Mouse (Mus musculus) T-helper 17 cell (primary cell): ENCODE results near the gene Dynlt1c.
"Not testable (repeated sequence)": the region's sequence is repeated elsewhere in the genome, so short reads cannot be mapped to it uniquely, and the experiment has no call there.

Source experiments
- in situ Hi-C, 2 experiments: fragments of 300-600 bp; cut with MboI, MseI; formaldehyde crosslinking; loops; 1 replicate in 1 of 2; 2 replicates in 1 of 2; pipeline ENCODE4 v1.15.1; 2025; ENCODE audit warnings: high pct_unique_total_duplicates in 2 of 2

Dynlt1c gene

DNA sequence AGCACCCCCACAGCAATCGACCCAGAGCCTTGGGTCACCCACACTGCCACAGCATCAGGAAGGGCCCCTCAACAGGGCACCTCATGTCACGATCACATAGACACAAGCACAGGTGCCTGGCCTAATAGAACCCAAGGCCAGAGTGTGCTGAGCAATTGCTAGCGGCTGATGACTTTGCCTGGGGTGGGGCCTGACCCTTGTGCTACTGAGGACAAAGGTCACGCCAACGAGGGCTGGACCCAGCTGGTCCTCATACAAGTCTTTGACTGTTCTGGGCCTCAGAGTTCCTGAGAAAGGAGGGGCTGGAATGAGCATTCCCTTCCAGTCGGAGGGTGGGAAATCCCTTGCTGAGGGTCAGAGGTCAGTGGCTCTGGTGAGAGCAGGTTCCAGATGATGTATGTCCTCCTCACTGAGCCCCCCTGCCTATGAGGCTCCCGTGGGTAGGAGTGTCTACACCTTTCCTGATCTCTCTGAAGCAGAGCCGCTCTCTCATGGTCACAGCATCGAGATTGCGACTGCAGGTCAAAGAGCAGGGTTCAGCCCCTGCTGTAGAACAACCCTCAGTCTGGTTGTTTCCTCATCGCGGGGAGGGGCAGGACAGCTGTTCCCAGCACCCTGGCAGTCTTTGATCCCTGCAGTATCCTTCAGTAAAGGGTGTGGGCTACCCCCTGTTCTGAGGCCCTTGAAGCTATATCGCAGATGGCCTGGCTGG lies 16.4 kb downstream of the Dynlt1c start:
- in situ Hi-C loops, result loop anchor here (5.0 kb wide), 1 partner anchor 316 kb away; no protein-coding TSS in a partner anchor

DNA sequence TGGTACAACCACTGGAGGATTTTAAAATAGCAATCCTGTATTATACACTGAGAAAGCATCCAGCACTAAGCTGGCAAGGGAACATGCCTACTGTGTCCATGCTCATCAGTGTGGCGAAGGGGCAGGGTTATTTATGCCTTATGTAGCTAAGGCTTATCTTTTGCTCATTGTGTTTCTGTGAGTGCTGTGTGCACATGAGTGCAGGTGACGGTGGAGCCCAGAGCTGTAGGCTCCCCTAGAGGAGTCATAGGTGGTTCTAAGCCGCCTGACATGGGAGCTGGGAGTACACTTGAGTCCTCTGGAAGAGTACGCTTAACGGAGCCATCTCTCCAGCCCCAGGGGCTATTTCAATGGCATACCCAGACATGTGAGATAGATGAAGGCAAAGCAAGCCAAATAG lies 17.8 kb downstream of the Dynlt1c start:
- in situ Hi-C loops, result loop anchor here (5.0 kb wide), 1 partner anchor 317 kb away; no protein-coding TSS in a partner anchor

DNA sequence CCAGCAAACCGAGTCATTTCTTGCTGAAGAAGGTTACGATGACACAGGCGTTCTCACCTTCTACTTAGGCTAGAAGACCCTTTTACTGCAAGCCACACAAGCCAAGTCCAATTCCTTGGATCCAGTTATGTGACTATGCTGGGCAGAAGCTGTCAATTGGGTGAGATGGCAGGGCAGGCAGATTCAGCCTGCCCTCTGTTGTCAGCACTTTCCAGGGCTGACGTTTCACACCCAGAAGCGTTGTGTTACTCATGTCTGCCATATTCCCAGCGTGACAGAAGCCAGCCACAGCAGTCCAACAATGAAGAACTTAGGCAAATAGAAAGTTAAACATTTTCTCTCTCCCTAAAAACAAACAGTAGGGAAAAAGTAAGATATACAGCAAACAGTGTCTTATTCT lies 18.6 kb downstream of the Dynlt1c start:
- in situ Hi-C loops, result not testable (repeated sequence)

DNA sequence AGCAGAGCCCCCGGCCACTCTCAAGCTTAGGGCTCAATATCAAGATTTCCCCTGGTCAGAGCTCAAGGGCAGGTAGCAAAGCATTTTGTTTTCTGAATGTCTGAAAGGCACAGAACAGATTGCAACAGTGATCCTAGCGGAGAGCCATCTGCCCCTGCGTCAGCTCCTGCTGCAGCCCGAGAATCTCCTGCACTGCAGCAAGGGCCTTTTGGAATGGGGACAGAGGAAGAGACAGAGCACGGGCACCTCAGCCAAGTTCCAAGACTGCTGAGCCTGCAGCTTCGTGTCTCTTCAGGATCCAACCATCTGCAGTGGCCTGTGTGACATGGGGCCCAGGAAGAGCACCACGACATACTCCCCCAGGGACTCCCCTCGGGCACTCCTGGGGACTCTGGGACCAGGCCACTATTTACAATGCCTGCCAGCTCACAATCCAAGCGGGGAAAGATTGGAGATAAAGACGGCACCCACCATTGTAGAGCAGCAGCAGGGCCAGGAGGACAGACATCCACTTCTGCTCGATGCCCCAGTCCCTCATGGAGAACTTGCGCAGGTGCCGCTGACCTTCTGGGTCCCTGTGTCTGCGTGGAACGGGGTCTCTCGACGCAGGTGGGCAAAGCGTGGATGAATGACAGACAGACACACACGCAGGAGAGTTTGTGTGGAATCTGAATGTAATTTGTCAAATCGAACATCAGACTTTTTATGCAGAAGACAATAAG lies 19.4 kb downstream of the Dynlt1c start:
- in situ Hi-C loops, result not testable (repeated sequence)

DNA sequence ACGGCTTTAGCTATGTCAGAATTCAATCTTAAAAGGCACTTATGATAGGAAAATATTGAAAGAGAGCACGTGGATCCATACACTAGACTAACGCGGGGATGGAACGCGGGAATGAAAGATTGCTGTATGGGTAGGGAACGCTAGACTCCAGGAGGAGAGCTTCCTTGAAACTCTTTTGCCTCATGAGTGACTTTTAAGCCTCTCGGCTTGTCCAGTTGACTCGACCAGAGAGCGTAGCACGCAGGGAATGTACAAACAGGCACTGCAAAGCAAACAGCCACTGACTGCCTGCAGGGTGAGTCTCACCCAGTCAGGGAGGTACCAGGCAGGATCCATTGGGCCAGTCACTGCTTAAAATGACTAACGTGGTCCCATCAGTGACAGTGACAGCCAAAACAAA lies 20.5 kb downstream of the Dynlt1c start:
- in situ Hi-C loops, result not testable (repeated sequence)

DNA sequence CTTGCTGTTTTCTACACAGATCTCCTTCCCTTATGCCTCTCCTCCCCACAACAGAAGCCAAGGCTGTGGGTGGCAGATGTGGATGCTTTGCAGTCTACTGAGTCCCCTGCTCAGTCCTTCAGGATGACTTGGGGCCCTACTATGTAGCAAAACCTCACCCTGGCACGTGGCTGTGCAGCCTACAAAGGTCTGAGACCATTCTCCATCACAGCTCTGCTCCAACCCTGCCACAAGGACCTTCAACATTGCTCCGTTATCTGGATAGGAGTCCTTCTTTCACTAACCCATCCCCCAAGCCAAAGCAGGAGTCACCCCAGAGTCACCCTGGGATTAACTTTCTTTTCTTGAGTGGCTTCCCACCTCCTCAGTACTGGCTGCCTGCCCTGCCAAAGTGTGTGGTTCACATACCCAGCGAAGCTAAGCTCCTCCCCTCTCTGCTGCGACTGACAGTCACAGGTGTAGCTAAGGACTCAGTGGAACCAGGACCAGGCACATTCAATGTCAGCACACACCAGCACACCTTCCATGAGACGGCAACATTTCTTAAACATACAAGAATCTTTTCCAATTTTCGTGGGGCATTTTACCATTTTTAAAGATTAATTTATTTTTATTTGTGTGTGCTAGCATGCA lies 23.6 kb downstream of the Dynlt1c start:
- in situ Hi-C loops, result loop anchor here (5.0 kb wide), 1 partner anchor 168 kb away; no protein-coding TSS in a partner anchor

DNA sequence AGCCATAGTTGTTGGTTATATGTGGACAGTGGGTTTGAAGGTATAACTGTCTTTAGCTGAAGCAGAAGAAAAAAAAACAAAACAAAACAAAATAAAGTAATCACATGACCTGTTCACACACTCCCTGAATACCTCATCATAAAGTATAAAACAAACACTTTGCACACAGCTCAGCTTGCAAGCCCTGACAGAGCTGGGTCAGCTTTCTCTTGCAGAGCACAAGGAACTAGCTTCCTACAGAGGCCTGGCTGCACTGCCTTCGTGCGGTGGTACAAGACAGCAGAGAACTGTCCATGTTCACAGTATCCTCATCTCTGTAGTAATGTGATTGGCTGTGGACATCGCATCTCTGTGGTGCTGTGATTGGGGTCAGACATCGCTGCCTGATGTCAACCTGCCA lies 28.9 kb downstream of the Dynlt1c start:
- in situ Hi-C loops, result not testable (repeated sequence)

DNA sequence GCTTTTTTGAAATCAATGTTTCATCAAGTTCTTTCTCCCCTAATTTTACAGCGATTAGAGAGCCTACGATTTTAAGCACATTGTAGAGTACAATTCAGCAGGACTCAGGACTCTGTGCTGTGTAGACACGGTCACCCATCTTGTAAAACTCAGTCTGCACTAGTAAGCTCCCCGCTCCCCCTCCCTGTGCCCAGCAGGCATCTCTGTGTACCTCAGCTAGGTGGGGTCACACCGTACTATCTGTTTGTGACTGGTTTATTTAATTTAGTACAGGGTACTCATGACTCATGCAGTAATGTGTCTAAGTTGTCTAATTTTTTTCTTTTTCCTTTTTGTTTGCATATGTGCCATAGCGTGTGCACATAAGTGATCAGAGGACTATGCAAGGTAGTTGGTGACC lies 31.4 kb downstream of the Dynlt1c start:
- in situ Hi-C loops, result not testable (repeated sequence)

DNA sequence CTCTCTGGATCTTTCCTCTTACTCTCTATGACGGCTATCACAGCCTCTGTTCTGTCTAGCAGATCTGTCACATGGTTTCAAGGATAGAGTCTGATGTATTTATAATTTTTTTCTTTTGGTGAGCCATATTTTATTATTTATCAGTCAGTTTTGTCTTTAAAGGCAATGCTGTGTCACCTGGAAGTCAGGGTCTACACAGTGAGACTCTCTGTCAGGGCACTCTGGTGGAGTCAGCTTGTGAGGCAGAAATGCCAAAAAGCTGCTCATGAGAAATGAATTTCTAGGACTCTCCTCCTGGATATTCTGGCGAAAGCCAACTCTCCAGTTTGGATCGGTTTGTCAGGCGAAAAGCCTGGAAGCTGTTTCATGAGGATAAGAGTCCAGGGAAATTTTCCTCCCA lies 34.3 kb downstream of the Dynlt1c start:
- in situ Hi-C loops, result not testable (repeated sequence)

DNA sequence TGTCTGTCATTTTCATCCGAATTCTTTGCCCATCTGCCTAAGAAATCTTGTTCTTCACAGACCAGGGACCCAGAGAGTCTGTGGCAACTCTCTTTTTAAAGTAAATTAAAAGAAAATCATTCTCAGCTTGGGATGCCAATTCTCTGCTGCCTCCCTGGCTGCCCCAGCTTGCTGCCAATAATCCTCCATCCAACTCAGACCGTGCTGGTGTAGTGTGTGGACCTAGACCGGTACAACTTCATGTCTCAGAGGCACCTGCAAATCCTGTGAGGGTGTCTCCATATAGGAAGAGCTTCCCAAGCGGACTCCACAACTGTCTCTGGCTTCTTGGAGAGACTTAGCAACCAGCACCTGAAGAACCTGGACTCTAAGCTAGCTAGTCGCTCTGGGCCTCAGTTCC lies 35.4 kb downstream of the Dynlt1c start:
- in situ Hi-C loops, result no loop called here

DNA sequence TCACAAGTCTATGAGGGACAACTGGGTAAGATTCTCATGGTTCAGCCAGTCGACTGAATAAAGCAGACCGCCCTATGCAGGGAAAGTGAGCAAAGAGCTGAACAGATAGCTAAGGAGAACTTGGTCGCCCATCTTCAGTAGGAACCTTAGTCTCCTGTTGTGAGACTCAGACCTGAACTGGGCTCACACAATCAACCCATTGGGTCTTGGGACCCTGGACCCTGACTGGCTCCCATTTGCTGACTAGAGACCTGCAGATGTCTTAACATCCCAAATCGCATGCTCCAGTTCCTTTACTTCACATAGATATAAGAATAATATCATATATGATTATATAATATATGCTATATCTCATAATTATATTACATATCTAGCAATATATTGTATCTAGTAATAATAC lies 36.0 kb downstream of the Dynlt1c start:
- in situ Hi-C loops, result not testable (repeated sequence)

DNA sequence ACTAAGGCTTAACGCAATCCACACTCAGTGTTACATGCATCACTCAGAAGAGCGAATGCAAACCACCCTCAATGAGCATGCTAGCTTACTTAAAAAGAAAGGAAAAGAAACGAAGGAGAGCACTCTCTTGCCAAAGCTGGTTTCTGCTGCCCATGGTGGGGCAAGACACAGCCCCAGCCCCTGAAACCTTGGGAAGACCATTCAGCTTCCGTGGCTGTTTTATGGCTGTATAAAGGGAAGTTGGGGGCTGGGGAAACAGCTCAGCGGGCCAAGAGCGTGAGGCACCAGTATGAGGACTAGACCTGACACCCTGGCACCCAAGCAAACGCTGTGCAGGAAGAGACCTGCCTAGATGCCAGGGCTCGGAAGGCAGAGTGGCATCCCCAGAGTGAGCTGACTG lies 37.0 kb downstream of the Dynlt1c start:
- in situ Hi-C loops, result not testable (repeated sequence)

DNA sequence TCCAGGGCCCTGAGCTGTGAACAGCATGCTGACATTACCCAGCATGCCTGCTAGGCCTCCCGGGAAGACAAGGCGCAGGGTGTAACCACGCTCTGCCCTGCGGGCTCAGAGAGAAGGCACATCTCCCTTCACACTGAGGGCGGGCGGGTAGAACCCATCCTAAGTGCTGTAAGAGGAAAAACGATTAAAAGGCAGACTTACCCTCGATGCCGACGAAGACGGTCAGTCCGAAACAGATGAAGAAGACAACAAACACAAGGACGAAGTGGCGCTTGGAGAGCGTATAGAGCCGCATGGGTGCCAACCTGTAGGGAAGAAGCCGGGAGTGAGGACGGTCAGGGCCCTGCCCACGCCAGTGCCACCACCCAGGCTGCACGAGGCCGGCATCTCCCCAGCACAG lies 38.0 kb downstream of the Dynlt1c start:
- in situ Hi-C loops, result not testable (repeated sequence)

DNA sequence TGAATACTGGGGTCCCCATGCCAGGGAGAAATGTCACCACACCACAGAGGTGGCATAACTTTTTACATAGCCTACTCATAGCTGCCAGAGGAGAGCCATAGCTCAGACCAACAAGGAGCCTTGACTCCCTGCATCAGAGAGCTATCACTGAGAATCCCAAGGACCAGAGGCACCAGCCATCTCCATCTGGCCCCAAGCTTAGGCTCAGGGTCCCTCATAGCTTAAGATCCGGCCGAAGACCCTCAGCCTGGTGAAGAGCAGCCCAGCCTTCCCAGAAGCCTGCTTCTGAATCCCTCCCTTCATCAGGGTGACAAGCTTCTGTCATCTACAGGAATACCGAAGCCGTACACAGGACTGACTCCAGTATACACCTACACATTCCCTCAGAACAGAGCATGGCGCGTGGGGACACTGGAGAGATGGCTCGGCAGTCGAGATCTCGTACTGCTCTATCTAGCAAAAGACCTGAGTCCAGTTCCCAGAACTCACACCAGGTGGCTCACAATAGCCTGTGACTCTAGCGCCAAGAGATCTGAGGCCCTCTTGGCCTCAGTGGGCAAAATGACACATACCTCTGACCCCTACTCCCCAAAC lies 38.7 kb downstream of the Dynlt1c start:
- in situ Hi-C loops, result loop anchor here in 1 of 2 experiments (5.0 kb wide), 1 partner anchor 168 kb away; no protein-coding TSS in a partner anchor

DNA sequence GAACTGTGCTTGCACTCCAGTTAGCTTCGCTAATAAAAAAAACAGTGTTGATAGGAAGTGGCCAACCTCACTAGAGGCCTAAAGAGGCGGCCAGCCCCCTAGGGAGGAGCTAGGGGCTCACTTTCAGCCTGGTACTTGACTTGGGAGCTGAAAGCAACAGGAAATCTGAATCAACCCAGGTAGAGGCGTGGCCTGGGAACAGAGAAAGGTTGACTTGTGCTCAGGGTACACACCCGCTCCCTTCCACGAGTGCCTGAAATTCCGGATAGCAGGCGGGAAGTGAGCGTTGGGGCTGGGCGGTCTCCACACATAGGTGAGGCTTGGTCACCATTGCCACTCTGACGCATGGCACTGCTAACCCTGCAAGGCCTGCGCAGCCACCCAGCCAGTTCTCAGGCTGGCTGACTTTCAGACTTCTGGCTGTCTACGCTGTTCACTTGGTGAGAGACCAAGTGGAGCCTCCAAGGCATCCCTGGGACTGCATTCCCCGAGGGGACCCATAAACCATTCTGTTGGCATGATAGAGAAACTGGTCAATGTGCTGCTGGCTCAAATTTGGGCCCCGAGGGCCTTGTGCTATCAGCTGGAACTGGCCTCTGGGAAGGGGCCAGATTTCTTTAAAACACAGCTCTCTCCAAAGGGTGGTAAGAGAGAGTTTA lies 39.4 kb downstream of the Dynlt1c start:
- in situ Hi-C loops, result loop anchor here in 1 of 2 experiments (5.0 kb wide), 1 partner anchor 169 kb away; no protein-coding TSS in a partner anchor

DNA sequence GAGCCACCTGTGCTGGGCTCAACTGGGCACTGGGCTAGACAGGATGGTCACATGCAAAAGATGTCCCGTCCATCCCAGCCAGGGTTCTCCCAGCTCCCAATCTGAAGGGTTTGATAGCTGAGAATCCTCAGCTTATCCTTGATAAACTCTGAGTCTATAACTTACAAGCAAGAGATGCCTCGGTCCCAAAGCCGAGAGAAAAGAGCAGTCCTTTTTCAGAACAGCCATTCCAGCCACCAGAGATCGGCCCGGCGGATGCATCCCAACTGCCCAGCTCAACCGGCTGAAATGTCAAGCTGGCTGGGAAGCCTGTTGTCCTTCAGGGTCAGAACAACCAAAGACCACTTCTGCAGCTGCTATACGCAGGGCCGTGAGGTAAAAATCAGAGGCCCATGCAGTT lies 42.7 kb downstream of the Dynlt1c start:
- in situ Hi-C loops, result loop anchor here in 1 of 2 experiments (5.0 kb wide), 1 partner anchor 172 kb away; no protein-coding TSS in a partner anchor

DNA sequence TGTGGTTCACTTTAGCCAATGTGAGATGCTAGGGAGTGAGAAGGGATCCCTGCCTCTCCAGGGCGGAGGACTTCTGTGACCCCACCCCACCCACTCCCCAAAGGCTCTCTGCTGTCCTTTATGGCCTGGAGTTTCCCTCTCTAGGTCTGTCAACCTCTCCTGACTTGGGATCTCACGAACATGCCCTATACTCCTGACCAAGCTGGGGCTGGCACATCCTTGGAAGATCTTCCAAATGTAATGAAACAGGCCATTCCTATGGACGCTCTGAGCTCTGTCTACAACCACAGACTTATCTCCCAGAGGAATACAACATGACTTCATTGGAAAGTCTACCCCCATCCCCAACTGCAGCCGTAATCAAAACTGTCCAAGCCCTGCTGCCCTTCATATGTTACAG lies 43.2 kb downstream of the Dynlt1c start:
- in situ Hi-C loops, result loop anchor here in 1 of 2 experiments (5.0 kb wide), 1 partner anchor 172 kb away; no protein-coding TSS in a partner anchor

DNA sequence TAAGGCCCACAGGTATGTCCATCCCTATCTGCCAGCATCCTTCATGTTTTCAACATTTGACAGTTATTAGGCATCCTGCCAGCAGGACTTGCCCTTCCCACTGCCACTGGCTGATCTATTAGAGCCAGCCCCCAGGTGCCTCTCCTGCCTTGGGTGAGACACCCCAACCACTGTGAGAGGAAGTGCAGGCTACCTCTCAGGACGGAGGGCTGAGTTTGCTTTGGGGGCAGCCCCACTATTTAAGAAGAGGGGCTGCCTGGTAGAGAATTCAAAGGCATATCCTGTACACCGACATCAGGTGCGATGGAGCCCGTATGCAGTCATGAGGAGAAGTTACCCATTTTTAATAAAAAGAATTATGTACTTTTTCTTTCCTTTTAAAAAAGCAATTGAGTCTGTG lies 44.2 kb downstream of the Dynlt1c start:
- in situ Hi-C loops, result not testable (repeated sequence)

DNA sequence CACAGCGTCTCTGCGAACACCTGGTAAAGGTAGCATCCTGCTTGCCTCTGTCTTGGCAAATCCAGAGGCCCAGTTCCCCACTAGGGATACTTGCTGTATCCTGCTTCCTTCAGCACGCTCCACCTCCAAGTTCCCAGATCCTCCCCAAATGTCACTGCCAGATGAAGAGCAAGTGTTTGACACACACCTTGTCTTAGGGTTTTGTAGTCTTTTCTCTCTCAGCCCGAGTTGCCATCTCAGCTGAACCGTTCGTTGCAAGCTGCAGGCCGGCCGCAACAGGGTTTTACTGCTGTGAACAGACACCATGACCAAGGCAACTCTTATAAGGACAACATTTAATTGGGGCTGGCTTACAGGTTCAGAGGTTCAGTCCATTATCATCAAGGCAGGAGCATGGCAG lies 45.4 kb downstream of the Dynlt1c start:
- in situ Hi-C loops, result not testable (repeated sequence)

DNA sequence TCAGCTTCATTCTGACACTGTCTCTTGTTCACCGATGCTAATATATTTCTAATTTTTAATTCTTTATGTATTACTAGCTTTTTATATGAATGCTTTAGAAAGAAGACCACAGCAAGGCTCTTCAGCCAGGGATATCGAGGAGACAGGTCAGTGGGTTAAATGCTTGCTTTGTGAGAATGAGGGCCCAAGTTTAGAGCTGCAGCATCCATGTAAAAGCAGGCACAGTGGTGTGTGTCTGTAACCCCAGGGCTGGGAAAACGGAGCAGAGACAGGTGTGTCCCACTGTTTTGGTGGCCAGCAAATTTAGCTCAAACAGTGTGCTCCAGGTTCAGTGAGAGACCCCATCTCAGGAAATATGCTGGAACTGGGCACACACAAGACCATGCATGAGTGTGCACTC lies 46.0 kb downstream of the Dynlt1c start:
- in situ Hi-C loops, result not testable (repeated sequence)
